Mouse (Mus musculus) intestine, embryonic 15.5 days (tissue): ENCODE measurements around the gene Gjb3. TPM values are rescaled to one million over a fixed set of nuclear protein-coding genes. Genes with fewer than 3 reads are reported as not detected.

Experiments used
- ATAC-seq: fragments of 200-750 bp; cut with Nextera tagmentation; 2 replicates; pipeline ENCODE4 v1.8.0; 2017; ENCODE audit warnings: moderate TSS enrichment, moderate library complexity
- H3K27ac ChIP-seq: fragments of 300-500 bp; sonication (generic); 2 replicates; pipeline ENCODE4 v1.5.1; 2015; ENCODE audit warnings: mild to moderate bottlenecking, inconsistent platforms
- H3K27me3 ChIP-seq: fragments of 300-500 bp; sonication (generic); replicated peaks from 2 replicates; pipeline ENCODE4 v1.6.1; 2015; ENCODE audit warnings: inconsistent platforms
- H3K36me3 ChIP-seq: fragments of 300-500 bp; sonication (generic); 2 replicates; pipeline ENCODE4 v1.6.1; 2015; ENCODE audit warnings: inconsistent platforms
- H3K4me1 ChIP-seq: fragments of 300-500 bp; sonication (generic); replicated peaks from 2 replicates; pipeline ENCODE4 v1.6.1; 2015; ENCODE audit warnings: inconsistent platforms
- H3K4me2 ChIP-seq: fragments of 300-500 bp; sonication (generic); replicated peaks from 2 replicates; pipeline ENCODE4 v1.6.1; 2015; ENCODE audit warnings: mild to moderate bottlenecking, inconsistent platforms
- H3K4me3 ChIP-seq: fragments of 300-500 bp; sonication (generic); replicated peaks from 2 replicates; pipeline ENCODE4 v1.5.1; 2015; ENCODE audit warnings: inconsistent platforms
- H3K9ac ChIP-seq: fragments of 300-500 bp; sonication (generic); 2 replicates; pipeline ENCODE4 v1.6.1; 2015; ENCODE audit warnings: inconsistent platforms
- H3K9me3 ChIP-seq: fragments of 300-500 bp; sonication (generic); 2 replicates; pipeline ENCODE4 v1.6.1; 2016; ENCODE audit warnings: inconsistent platforms
- WGBS: fragments of 180-500 bp; shearing (Covaris S2); methylation state at CpG from one replicate; pipeline ENCODE4 v1.1.7; 2015; 5-methylcytosine and 5-hydroxymethylcytosine counted together
- polyA plus RNA-seq: library from polyadenylated mRNA; unstranded; fragments of >200 nt; fragmentation: Nextera tagmentation; extraction: Ambion mirVana; gene quantifications from 2 replicates; pipeline ENCODE4 v1.2.1, GENCODE M21; 2015

Gene Gjb3
- polyA plus RNA-seq, 1 experiment from 2014 or later = 4.1 TPM

DNA sequence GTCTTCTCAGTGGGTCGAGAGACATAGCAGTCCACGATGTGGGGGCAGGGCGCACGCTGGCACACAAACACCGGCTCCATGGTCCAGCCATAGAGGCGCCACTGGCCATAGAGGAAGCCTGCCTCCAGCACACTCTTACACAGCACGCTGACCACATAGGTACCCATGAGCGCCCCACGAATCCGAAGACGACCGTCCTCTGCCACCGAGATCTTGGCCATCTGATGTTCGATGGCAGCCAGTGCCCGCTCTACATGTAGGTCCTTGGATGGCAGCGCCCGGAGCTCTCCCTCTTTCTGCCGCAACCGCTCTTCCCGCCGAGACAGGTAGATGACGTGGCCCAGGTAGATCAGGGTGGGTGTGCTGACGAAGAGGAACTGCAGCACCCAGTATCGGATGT is 18.3 kb downstream of the Gjb3 start:
- Histone ChIP-seq H3K4me1 (no peaks in the 10 kb centered on the region), H3K4me3 (no peak overlapping the region), H3K27ac (no peak overlapping the region), H3K9ac (no peak overlapping the region), H3K36me3 (no peaks in the 10 kb centered on the region), H3K9me3 (no peaks in the 10 kb centered on the region), H3K27me3 (peaks cover 24% of the 10 kb centered on the region), H3K4me2 (no peak overlapping the region)
- no peak for ATAC-seq
- WGBS = 64% methylated on average over 24 of the region's 24 CpGs

DNA sequence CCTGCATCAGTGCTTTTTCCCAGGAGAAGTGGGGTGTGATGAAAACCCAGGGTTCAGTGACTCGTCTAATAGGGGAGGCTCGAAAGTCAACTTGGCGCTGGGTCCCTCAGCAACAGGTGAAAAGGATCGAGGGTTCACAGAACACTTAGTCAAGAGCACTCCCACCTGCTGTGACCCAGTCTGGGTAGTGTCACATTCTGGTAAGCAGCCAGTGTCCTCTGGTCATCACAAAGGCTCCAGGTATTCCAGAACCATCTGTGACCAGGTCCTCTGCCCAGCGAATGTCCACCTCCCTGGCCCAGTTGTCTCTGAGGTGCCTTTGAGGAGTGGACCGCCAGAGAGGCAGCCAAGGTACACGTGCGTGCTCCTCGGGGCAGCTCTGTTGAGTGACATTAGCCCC is 19.1 kb downstream of the Gjb3 start:
- WGBS = 53% methylated on average over 9 of the region's 9 CpGs
- no peaks in the 10 kb centered on the region for H3K9me3 ChIP-seq
- no peak for ATAC-seq
- H3K36me3 ChIP-seq = no peaks in the 10 kb centered on the region
- no peaks in the 10 kb centered on the region for H3K4me1 ChIP-seq
- peaks cover 24% of the 10 kb centered on the region for H3K27me3 ChIP-seq
- H3K27ac ChIP-seq = no peak overlapping the region
- H3K9ac ChIP-seq = no peak overlapping the region
- H3K4me3 ChIP-seq = no peak overlapping the region
- no peak overlapping the region for H3K4me2 ChIP-seq

DNA sequence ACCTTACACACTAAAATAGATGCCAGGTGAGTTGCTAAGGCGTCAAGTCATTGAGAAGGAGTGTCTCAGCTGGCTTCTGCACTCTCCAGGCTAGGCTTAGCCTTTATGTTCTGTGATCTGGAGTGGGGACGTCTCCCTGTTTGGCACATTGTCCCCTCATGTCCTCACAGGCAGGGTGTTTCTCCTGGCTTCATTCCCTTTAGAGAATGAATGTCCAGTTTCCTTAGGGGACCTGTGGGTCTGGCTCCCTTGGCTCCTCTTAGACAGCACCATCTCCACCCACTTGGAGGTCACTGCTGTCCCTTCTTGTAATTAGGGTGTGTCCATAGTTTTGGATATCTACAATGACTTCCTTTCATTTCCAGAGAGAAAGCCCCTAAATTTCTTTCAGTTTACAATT is 23.7 kb downstream of the Gjb3 start:
- no peak for ATAC-seq
- Histone ChIP-seq H3K27ac (no peak overlapping the region), H3K36me3 (no peaks in the 10 kb centered on the region), H3K4me2 (no peak overlapping the region), H3K27me3 (peaks cover 5% of the 10 kb centered on the region; the same call in 1 of the 2 replicates), H3K4me3 (no peak overlapping the region), H3K9me3 (no peaks in the 10 kb centered on the region), H3K9ac (no peak overlapping the region), H3K4me1 (no peaks in the 10 kb centered on the region)
- WGBS = 55% methylated on average over 2 of the region's 2 CpGs

DNA sequence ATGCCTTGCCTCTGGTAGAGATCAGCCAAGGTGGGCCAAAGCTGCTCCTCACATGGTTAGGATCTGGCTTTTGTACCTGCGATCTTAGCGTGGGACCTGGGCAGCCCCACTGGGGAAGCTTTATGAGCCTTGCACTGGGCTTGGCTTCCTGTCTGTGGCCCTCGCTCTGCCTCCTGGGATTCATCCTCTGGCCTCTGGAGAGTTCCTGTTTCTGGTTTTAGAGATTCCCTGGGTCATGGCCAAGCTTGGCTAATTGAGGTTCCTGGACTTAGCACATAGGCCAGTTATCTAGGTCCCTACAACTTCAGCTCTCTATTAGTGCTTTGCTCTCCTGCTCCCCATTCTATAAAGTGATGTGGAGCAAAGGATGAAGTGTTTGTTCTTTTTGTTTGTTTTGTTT is 26.8 kb downstream of the Gjb3 start:
- no peak overlapping the region for H3K9ac ChIP-seq
- H3K4me3 ChIP-seq = no peak overlapping the region
- H3K27me3 ChIP-seq = no peaks in the 10 kb centered on the region
- no peaks in the 10 kb centered on the region for H3K4me1 ChIP-seq
- no peak overlapping the region for H3K27ac ChIP-seq
- no peak for ATAC-seq
- WGBS = 71% methylated on average over 3 of the region's 3 CpGs
- H3K9me3 ChIP-seq = no peaks in the 10 kb centered on the region
- no peak overlapping the region for H3K4me2 ChIP-seq
- H3K36me3 ChIP-seq = no peaks in the 10 kb centered on the region

DNA sequence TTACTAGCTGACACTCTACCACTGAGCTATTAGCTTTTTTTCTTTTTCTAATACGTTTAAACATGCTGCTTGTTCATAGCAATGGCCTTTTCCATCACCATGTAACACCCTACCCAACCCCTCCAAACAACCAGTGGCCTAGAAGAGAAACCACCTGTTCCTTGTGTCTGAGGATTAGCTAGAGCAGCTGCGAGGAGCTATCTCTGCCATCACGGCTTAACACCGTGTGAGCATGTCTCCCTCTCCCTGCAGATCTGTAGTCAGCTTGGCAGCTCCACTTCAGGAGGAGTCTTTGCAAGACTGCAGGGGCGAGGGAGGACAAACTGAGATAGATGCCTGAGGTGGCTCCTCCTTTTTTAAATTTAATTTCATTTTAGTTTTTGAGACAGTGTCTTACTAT is 30.1 kb downstream of the Gjb3 start:
- no peak for ATAC-seq
- WGBS = 71% methylated on average over 5 of the region's 5 CpGs
- no peaks in the 10 kb centered on the region for H3K27me3 ChIP-seq

DNA sequence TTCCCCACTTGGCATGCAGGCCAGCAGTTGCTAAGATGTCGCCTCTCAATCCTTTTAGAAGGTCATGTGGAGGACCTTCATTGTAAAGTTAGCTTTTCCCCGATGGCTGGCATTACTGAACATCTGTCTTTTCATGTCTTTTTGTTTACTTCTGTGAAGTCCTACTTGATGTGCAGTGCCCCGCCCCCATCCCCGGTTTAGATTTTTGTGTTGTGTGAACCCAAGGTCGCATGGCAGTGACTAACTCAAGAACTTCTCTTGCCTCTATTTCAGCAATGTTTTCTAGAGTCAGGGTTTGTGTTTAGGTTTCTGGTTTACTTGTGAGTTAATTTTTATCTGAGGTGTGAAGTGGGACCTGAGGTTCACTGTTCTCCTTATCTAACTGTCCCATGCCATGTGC is 38.0 kb downstream of the Gjb3 start:
- no peak overlapping the region for H3K4me2 ChIP-seq
- WGBS = 60% methylated on average over 5 of the region's 5 CpGs
- no peaks in the 10 kb centered on the region for H3K4me1 ChIP-seq
- no peaks in the 10 kb centered on the region for H3K27me3 ChIP-seq
- H3K9ac ChIP-seq = no peak overlapping the region
- H3K4me3 ChIP-seq = no peak overlapping the region
- H3K36me3 ChIP-seq = no peaks in the 10 kb centered on the region
- H3K27ac ChIP-seq = no peak overlapping the region
- ATAC-seq = no peak
- no peaks in the 10 kb centered on the region for H3K9me3 ChIP-seq

More for the DNA sequence above, 30.1 kb downstream of the Gjb3 start:
- no peaks in the 10 kb centered on the region for H3K36me3 ChIP-seq
- H3K9me3 ChIP-seq = no peaks in the 10 kb centered on the region
- H3K4me1 ChIP-seq = no peaks in the 10 kb centered on the region
- no peak overlapping the region for H3K4me3 ChIP-seq
- no peak overlapping the region for H3K9ac ChIP-seq
- H3K4me2 ChIP-seq = no peak overlapping the region
- H3K27ac ChIP-seq = no peak overlapping the region

GRCm38 (mm10) chr4:127289039-127289548 is 41.5 kb downstream of the Gjb3 start:
- Histone ChIP-seq H3K27ac (no peak overlapping the region), H3K9ac (no peak overlapping the region), H3K4me3 (no peak overlapping the region), H3K9me3 (no peaks in the 10 kb centered on the region), H3K27me3 (no peaks in the 10 kb centered on the region), H3K36me3 (no peaks in the 10 kb centered on the region), H3K4me2 (no peak overlapping the region), H3K4me1 (no peaks in the 10 kb centered on the region)
- ATAC-seq = no peak
- 64% methylated on average over 6 of the region's 6 CpGs for WGBS

DNA sequence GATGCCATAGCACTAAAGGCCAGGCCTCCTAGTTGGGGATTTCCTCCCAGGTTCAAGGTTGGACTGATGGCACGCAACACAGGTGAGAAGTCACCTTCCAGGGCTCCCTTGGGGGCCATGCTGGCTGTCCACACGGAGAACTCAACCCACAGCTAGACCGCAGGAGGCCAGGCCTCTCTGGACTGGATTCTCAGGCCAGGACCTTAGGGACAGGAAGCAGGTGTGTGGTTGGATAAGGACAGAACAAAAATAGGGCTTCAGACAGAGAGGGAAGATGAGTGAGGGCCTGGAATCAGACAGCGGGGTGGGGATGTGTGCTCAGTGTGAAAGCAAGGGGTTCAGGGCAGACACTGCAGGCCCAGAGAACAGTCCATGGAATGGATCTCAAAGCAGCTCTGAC is 43.7 kb downstream of the Gjb3 start:
- H3K36me3 ChIP-seq = no peaks in the 10 kb centered on the region
- H3K27ac ChIP-seq = no peak overlapping the region
- WGBS = 71% methylated on average over 4 of the region's 4 CpGs
- no peak overlapping the region for H3K4me3 ChIP-seq
- H3K9ac ChIP-seq = no peak overlapping the region
- H3K4me1 ChIP-seq = no peaks in the 10 kb centered on the region
- no peak overlapping the region for H3K4me2 ChIP-seq
- no peak for ATAC-seq
- H3K9me3 ChIP-seq = no peaks in the 10 kb centered on the region
- H3K27me3 ChIP-seq = no peaks in the 10 kb centered on the region

- Histone ChIP-seq H3K27ac (no peak overlapping the region), H3K9me3 (no peaks in the 10 kb centered on the region), H3K4me3 (no peak overlapping the region), H3K9ac (no peak overlapping the region), H3K36me3 (no peaks in the 10 kb centered on the region), H3K4me2 (no peak overlapping the region), H3K4me1 (no peaks in the 10 kb centered on the region), H3K27me3 (no peaks in the 10 kb centered on the region)
- ATAC-seq = no peak
- WGBS = 72% methylated on average over 9 of the region's 9 CpGs
Observed at GRCm38 (mm10) chr4:127279241-127279640, 51.4 kb downstream of the Gjb3 start.

DNA sequence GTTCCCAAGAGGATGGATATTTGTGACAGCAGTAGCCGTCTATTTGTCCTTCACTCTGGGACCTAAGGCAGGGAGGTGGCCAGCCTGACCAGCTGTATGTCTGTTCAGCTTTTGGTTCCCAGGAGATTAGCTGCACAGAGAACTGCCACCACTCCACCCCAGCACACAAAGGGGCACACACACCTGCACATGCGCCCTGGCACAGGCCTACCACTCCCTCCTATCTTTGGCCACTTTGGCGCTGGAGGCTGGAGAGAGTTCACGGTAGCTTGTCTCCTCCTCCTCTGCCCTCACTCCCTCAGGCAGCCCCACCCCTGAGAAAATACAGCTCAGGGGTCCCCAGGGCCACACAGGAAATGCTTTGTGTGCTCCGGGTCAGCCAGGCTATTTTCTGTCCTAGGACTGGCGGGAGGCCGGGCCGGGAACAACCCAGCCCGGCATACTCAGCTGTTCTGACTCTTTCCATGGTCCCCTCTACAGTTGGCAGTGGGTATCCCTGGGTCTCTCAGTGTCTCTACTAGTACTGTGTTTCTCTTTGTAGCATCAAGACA is 52.1 kb downstream of the Gjb3 start:
- Histone ChIP-seq H3K9me3 (no peaks in the 10 kb centered on the region), H3K4me2 (no peak overlapping the region), H3K4me3 (no peak overlapping the region), H3K4me1 (no peaks in the 10 kb centered on the region), H3K36me3 (no peaks in the 10 kb centered on the region), H3K9ac (no peak overlapping the region), H3K27me3 (no peaks in the 10 kb centered on the region), H3K27ac (no peak overlapping the region)
- 0 out of 2 replicates have a peak, but pooled peaks have one; percentile 20 for ATAC-seq
- 48% methylated on average over 9 of the region's 9 CpGs for WGBS

Other genes with a start within 250 kb of the Gjb3 start
- 23.2 and 25.7 TPM in 2 replicates for gene Tmem35b, start 207.2 kb downstream of the Gjb3 start, polyA plus RNA-seq
- 1.1 and 1.2 TPM in 2 replicates for gene Dlgap3, start 161.6 kb downstream of the Gjb3 start, polyA plus RNA-seq
- gene Smim12, start 87.1 kb downstream of the Gjb3 start, polyA plus RNA-seq = 56.3 and 57.1 TPM in 2 replicates
- 20.0 and 21.0 TPM in 2 replicates for gene Gja4, start 16.8 kb downstream of the Gjb3 start, polyA plus RNA-seq
- 0.16 TPM in 1 of 2 replicates, not detected in the other for gene Gjb4, start 23.2 kb upstream of the Gjb3 start, polyA plus RNA-seq
- gene Gjb5, start 27.3 kb upstream of the Gjb3 start, polyA plus RNA-seq = 0.68 and 0.89 TPM in 2 replicates